Mouse (Mus musculus) thymus, postnatal 4 days (tissue): Measurements from ENCODE around the gene Susd6.
"Not testable (repeated sequence)": the region's sequence is repeated elsewhere in the genome, so short reads cannot be mapped to it uniquely, and the experiment has no call there.

Source experiments
- DNase-seq: peaks from one replicate; pipeline ENCODE4 v3.0.0; 2021

Gene Susd6

DNA sequence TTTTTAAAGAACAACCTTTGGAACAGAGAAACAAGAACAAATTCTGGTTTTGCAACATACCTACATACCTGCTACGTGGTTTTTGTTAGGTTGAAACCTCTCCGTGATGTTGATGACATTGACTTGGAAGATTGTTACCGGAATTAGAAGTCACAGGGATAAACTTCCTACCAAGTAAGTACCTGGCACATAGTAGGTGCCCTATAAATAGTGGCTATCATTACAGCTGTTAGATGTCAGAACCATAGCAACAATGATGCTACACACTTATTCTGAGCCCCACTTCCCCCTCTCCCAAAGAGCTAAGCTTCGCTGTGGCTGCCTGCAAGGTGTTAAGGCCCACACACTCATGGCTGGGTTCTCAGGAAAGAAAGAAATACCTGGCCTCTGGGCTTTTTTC lies 4.7 kb upstream of the Susd6 start:
- no peak for DNase-seq

GRCm38 (mm10) chr12:80786591-80786990 lies 3.7 kb upstream of the Susd6 start:
- no peak for DNase-seq

DNA sequence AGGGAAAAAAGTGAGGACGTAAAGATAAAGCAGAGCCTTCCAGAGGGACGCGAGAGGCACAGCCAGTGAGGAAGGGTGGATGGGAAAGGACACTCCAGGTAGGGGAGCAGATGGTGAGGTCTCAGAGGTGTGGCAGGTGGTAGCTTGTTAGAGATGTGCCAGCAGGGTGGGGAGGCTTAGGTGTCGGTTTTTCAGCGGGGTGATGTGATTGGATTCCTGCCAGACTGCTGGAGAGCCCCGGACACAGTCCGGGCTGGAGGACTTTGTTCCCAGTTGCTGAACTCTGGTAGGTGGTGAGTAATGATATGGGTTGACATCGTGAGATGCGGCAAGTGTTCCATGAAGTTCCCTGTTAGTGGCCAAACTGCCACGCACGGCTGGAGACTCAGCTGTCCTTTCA lies 2.7 kb upstream of the Susd6 start:
- DNase-seq = no peak

DNA sequence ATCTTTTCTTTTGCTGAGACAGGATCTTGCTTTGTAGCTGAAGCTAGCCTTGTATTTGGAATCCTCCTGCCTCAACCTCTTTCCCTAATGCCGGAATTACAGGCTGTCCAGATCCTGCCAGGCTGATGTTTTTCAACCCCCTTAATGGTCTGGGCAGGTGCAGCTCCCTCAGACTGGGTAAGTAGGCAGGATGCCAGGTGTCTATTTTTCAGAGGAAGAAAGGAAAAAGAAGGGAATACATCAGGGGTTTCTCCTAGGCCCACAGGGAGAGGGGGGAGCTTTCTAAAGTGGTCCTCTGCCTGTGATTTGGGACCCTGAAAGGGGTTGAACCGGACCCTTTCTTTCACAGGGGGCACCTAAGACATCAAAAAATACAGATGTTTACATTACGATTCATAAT lies 2.1 kb upstream of the Susd6 start:
- DNase-seq = no peak

DNA sequence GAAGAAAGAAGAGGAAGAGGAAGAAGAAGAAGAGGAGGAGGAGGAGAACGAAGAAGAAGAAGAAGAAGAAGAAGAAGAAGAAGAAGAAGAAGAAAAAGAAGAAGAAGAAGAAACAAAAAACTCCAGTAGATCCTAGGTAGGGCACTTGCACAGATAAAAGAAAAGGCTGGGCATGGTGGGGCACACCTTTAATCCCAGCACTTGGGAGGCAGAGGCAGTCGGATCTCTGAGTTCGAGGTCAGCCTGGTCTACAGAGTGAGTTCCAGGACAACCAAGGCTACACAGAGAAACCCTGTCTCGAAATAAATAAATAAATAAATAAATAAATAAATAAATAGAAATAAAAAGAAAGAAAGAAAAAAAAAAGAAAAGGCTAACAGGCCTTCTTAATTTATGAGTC lies 1.0 kb upstream of the Susd6 start:
- not testable (repeated sequence) for DNase-seq

- peak; percentile 71 for DNase-seq
Measured at GRCm38 (mm10) chr12:80790700-80791570, 625 bp downstream of the Susd6 start.

DNA sequence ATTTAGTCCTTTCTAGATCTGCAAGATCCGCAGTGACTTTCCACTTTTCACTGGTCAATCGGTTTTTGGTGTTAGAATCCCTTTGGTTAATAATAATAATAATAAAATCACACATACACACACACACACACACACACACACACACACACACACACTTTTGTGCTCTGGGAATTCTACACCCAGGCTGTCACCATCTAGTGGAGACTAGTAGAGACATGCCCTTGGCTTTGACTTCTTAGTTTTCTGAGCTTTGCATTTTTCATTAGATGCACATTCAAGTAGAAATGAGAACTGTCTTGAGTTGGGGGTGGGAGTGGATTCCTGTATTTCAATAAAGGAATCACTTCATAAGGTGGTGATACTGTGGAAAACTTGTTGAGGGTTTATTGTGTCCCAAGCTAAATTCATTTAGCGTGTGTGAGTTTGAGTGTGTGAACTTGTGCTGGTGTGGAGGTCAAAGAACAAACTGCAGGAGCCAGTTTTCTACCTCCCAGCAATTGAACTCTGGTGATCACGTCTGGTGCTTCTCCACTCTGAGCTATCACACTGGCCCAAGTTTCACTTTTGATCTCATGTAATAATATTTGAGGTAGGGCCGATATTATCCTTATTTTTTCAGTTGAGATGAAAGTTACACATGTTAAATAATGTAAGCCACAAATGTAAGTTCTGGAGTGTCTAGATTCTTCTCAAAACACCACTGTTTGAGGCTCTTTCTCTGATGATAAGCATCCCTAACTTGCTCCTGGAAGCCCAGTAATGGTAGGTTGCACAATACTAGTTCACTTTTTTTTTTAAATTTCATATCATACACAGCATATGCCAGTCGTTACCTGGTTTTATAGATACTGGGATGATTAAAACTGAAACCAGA lies 1.5 kb downstream of the Susd6 start:
- DNase-seq = no peak

DNA sequence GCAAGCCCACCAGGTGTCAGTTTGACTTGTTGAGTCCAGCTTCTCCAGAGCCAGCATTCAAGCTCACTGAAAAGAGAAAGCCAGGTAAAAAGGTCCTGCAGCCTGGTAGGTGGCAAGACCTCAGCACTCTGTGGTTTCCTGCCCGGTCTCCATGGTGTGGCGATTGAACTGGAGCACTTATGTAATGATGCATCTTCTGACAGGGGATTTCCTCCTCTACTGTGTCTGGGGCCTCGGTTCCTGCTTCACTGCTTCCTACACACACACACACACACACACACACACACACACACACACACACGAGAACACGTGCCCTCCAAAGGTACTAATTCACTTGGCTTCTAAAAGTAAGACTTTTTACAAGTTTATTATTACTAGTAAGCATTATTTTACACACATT lies 2.6 kb downstream of the Susd6 start:
- peak; percentile 64 for DNase-seq

- no peak for DNase-seq
Measured at GRCm38 (mm10) chr12:80793535-80793934, 3.2 kb downstream of the Susd6 start.

- DNase-seq = no peak
Measured at GRCm38 (mm10) chr12:80794522-80794921, 4.2 kb downstream of the Susd6 start.

GRCm38 (mm10) chr12:80794935-80795785 lies 4.8 kb downstream of the Susd6 start:
- DNase-seq = peak; percentile 38

- DNase-seq = no peak
Measured at GRCm38 (mm10) chr12:80798271-80798670, 8.0 kb downstream of the Susd6 start.

GRCm38 (mm10) chr12:80800156-80800555 lies 9.8 kb downstream of the Susd6 start:
- DNase-seq = no peak

DNA sequence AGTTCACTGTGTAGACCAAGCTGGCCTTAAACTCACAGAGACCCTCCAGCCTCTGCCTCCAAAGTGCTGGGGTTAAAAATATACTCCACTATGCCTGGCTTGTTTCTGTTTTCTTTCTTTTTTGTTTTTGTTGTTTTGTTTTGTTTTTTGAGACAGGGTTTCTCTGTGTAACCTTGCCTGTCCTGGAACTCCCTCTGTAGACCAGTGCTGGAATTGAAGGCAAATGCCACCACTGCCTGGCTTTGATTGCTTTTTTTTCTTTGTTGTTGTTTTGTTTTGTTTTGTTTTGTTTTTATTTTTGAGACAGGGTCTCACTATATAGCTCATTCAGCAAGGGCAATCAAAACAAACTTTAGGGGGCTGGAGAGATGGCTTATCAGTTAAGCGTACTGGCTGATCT lies 11.1 kb downstream of the Susd6 start:
- DNase-seq = no peak

GRCm38 (mm10) chr12:80803924-80804323 lies 13.6 kb downstream of the Susd6 start:
- no peak for DNase-seq

DNA sequence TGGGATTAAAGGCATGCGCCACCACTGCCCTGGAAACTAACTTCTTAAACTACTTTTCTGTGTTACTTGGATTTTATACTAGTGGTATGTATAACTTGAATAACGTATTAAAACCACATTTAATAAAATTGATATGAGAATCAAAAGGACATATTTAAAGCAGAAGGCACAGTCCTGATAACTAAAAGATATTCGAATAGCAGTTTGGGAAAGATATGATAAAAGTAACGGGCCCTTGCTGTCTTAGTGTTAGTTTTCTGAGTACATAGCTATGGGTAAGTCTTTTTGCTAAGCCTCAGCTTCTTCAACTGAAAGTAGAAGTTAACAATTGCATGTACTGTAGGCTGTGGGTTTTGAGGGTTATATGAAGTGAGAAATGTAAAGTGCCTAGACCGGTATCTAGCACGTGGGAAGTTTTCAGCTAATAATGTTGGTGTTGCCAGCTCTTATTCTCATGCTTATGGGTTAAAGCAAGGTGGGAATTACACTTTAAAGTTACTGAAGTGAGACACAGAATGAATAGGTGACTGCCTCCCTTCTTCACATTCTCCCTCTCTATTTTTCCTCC lies 14.6 kb downstream of the Susd6 start:
- no peak for DNase-seq

DNA sequence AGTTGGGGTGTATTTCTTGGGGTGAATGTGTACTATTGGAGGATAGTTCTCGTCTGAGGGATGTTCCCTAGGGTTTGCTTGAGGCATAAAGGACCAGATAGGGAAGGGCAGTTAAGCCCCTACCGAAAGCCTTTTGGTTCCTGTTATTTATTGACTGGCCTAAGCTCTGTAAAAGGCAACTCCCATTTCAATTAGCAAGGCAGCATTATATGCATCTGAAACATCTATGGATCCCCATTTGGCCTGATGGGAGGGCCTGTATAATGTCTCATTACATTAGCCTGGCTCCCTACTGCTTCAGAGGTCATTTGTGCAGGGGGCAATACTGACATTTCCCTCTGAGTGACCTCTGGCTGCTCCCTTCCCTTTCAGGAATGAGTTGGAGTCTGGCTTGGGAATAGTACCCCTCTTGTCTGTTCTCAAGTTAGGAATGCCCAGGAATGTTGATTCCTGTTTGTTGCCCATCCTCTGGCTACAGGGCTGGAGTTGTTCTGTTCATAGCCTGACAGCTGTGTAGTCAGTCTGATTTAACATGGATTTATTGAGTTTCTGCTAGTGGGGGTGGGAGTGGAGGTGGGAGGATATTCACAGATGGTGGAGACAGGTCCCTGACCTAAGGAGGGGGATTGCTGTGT lies 17.3 kb downstream of the Susd6 start:
- no peak for DNase-seq

- no peak for DNase-seq
Measured at GRCm38 (mm10) chr12:80810005-80810404, 19.7 kb downstream of the Susd6 start.

- no peak for DNase-seq
Measured at GRCm38 (mm10) chr12:80811646-80812509, 21.6 kb downstream of the Susd6 start.

GRCm38 (mm10) chr12:80812510-80812820 lies 22.2 kb downstream of the Susd6 start:
- no peak for DNase-seq

DNA sequence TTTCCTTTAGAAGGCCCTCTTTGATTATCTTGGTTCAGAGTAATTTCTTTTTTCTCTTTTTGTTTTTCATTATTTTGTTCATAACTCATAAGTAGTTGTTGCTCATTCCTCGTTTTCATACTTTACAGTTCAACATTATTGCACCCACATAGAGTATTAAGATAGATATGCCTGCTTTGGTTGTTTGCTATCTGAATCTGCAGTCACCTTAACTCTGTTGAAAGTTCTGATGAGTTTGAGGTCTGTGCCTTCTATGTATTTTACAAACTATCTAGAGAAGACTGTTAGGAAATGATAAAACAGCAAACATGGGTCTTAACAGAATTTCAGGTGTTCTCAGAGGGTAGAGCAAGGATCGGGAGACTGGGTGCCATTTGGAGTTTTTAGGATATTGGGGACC lies 23.1 kb downstream of the Susd6 start:
- no peak for DNase-seq
